Mouse (Mus musculus): ENCODE results near the gene Dynlrb1. TPM values are rescaled to one million over a fixed set of nuclear protein-coding genes. Genes with fewer than 3 reads are reported as not detected.

Dynlrb1 gene
- polyA plus RNA-seq (2015; fragmentation: Nextera tagmentation; extraction: Ambion mirVana), result 621 and 677 TPM in 2 replicates

DNA sequence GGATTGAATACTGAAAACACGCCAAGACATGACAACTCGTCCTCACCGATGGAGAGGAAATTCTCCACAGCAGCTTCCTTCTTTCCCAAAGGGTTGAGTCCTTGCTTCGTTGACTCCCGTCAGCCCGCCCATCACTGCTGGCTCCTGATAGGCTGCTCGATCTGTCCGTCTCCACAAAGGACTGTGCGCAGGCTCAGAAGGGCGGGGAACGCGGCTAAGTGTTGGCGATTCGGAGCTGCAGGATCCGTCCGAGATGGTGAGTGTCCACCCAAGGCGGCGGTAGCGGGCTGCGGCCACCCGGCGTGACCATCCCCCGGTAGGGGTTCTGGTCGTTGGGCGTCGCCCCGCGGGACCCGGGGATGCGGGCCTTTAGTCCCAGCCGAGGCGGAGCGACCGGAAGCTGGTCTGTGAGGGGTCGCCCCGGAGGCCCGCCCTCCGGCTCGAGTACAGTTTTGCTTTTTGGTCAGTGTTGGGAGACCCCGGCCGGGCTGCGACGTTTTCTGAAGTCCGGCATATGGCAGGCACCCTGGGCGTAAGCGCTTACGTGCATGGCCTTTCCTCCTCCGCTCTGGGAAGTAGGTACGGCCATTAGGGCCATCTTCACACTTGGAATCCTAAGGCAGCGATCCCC lies at the start of gene Dynlrb1:
Gene Dynlrb1 (plus strand): TSS at position 172 of the 631 bp plus-strand sequence.
- H3K4me3 ChIP-seq (replicated peaks; ENCODE audit: low read length), result peak within 1 kb of the TSS; percentile 71
- ATAC-seq, result peak; percentile 100
- H3K36me3 ChIP-seq (ENCODE audit: control insufficient read depth, insufficient read depth), result no peaks in the 10 kb centered on the region
- WGBS, result under 1% methylated on average over 50 of the region's 50 CpGs
- H3K4me1 ChIP-seq (replicated peaks; ENCODE audit: control insufficient read depth, insufficient read depth, low read length), result peaks cover 24% of the 10 kb centered on the region
- peak within 1 kb of the TSS; percentile 89 for H3K9ac ChIP-seq (replicated peaks; ENCODE audit: low read depth, low read length)
- no peaks in the 10 kb centered on the region for H3K9me3 ChIP-seq (ENCODE audit: control insufficient read depth, low read length)
- peak within 1 kb of the TSS; percentile 92 for H3K4me2 ChIP-seq (ENCODE audit: low read length)
- no peaks in the 10 kb centered on the region for H3K27me3 ChIP-seq (replicated peaks; ENCODE audit: control insufficient read depth, insufficient read depth, low read length)
- H3K27ac ChIP-seq (ENCODE audit: low read length), result peak within 1 kb of the TSS; percentile 94

DNA sequence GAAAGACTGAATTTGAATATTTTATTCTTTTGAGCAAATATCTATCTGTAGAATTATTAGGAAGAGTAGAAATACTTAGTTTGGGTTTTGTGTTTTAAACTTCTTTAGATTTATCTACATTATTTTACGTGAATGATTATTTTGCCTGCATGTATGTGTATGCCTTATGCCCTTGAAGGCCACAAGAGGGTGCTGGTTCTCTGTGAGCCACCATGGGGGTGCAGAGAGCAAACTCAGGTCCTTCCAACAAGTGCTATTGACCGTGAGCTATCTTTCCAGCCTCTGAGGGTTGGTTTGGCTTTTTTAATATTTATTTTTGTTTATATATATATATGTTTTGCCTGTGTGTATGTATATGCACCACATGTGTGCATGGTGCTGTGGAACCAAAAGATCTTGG lies 28.9 kb upstream of the Dynlrb1 start:
- Histone ChIP-seq H3K9ac (replicated peaks; ENCODE audit: low read depth, low read length) (no peak overlapping the region), H3K4me3 (replicated peaks; ENCODE audit: low read length) (no peak overlapping the region)

DNA sequence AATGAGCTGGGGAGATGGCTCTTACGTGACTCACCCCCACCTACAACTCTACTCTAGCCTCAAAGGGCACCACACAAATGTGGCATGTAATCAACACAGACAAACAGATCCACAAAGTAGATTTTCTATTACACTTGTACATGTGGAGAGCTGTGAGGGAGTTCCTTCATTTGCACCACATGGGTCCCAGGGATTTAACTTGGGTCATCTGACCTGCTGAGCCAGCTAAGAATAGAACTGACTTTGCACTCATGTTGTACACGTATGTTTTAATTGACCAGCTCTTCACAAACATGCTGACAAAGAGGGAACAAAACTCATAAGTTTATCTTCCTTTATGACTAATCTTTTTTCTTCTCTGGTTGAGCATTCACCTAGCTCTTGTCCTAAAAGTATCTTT lies 13.2 kb upstream of the Dynlrb1 start:
- no peak for ATAC-seq
- 86% methylated on average over 2 of the region's 2 CpGs for WGBS
- Histone ChIP-seq H3K4me3 (replicated peaks; ENCODE audit: low read length) (no peak overlapping the region), H3K4me1 (replicated peaks; ENCODE audit: control insufficient read depth, insufficient read depth, low read length) (no peaks in the 10 kb centered on the region), H3K27ac (ENCODE audit: low read length) (no peak overlapping the region), H3K9ac (replicated peaks; ENCODE audit: low read depth, low read length) (no peak overlapping the region), H3K9me3 (ENCODE audit: control insufficient read depth, low read length) (no peaks in the 10 kb centered on the region), H3K4me2 (ENCODE audit: low read length) (no peak overlapping the region), H3K36me3 (ENCODE audit: control insufficient read depth, insufficient read depth) (peaks cover 41% of the 10 kb centered on the region), H3K27me3 (replicated peaks; ENCODE audit: control insufficient read depth, insufficient read depth, low read length) (no peaks in the 10 kb centered on the region)

More for the DNA sequence above, 28.9 kb upstream of the Dynlrb1 start:
- WGBS, result 71% methylated on average over 2 of the region's 2 CpGs
- no peak for ATAC-seq
- Histone ChIP-seq H3K27me3 (replicated peaks; ENCODE audit: control insufficient read depth, insufficient read depth, low read length) (no peaks in the 10 kb centered on the region), H3K9me3 (ENCODE audit: control insufficient read depth, low read length) (no peaks in the 10 kb centered on the region), H3K27ac (ENCODE audit: low read length) (no peak overlapping the region), H3K4me1 (replicated peaks; ENCODE audit: control insufficient read depth, insufficient read depth, low read length) (no peaks in the 10 kb centered on the region), H3K36me3 (ENCODE audit: control insufficient read depth, insufficient read depth) (peaks cover 20% of the 10 kb centered on the region), H3K4me2 (ENCODE audit: low read length) (no peak overlapping the region)

DNA sequence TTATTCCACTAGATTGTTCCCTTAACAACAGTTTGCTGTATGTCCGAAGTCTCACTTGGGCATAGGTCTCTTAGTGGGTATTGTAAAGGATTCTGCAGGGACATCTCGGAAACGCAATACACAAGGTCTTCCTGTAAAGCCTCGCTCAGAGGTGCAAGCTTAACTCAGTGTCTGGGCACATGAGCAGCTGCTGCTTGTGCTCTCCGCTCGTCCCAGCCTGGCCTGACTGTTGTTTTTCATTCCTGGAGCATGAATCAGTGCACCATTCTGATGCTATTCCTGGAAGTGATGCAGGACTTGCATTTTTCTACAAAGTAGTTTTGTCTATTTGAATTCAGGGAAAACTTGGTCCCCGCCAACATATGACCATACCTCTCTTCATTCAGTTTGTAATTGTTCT lies 11.6 kb upstream of the Dynlrb1 start:
- Histone ChIP-seq H3K4me2 (ENCODE audit: low read length) (no peak overlapping the region), H3K36me3 (ENCODE audit: control insufficient read depth, insufficient read depth) (peaks cover 31% of the 10 kb centered on the region), H3K4me3 (replicated peaks; ENCODE audit: low read length) (no peak overlapping the region), H3K9ac (replicated peaks; ENCODE audit: low read depth, low read length) (no peak overlapping the region), H3K27me3 (replicated peaks; ENCODE audit: control insufficient read depth, insufficient read depth, low read length) (no peaks in the 10 kb centered on the region), H3K27ac (ENCODE audit: low read length) (no peak overlapping the region), H3K4me1 (replicated peaks; ENCODE audit: control insufficient read depth, insufficient read depth, low read length) (no peaks in the 10 kb centered on the region), H3K9me3 (ENCODE audit: control insufficient read depth, low read length) (no peaks in the 10 kb centered on the region)
- 95% methylated on average over 7 of the region's 7 CpGs for WGBS
- ATAC-seq, result no peak

DNA sequence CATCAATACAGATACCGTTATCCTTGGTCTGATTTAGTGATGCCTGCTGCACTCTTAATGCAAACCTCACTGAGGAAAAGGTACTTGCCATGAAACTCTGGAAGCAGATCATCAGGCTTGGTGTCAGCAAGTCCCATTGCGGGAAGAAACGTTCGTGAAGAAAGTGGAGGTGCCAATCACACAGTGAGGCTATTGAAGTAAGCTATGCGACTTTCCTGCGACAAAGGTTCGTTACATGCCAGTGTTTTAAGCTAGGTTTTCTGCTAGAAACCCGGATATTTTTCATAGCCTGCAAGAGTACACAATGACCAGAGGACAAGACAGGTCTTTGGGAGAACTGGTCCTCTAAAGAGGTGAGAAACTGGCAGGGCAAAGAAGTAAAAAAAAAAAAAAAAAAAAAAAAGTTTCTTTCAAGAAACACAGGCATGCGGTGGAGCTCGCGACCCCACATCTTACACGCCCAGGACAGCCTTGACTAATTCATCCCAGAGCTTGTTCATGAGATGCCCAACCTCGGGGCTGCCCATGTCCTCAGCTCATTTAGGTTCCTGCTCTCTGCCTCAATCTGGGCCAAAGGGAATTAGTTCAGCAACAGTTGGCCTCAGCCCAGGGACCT lies 479 bp upstream of the Dynlrb1 start:
- WGBS, result 2% methylated on average over 13 of the region's 13 CpGs
- ATAC-seq, result peak; percentile 90
- H3K9me3 ChIP-seq (ENCODE audit: control insufficient read depth, low read length), result no peaks in the 10 kb centered on the region
- H3K4me2 ChIP-seq (ENCODE audit: low read length), result peak overlapping the region; percentile 82
- peak overlapping the region; percentile 71 for H3K4me3 ChIP-seq (replicated peaks; ENCODE audit: low read length)
- no peaks in the 10 kb centered on the region for H3K36me3 ChIP-seq (ENCODE audit: control insufficient read depth, insufficient read depth)
- peaks cover 24% of the 10 kb centered on the region for H3K4me1 ChIP-seq (replicated peaks; ENCODE audit: control insufficient read depth, insufficient read depth, low read length)
- H3K27ac ChIP-seq (ENCODE audit: low read length), result peak overlapping the region; percentile 94
- H3K27me3 ChIP-seq (replicated peaks; ENCODE audit: control insufficient read depth, insufficient read depth, low read length), result no peaks in the 10 kb centered on the region
- peak overlapping the region; percentile 72 for H3K9ac ChIP-seq (replicated peaks; ENCODE audit: low read depth, low read length)

DNA sequence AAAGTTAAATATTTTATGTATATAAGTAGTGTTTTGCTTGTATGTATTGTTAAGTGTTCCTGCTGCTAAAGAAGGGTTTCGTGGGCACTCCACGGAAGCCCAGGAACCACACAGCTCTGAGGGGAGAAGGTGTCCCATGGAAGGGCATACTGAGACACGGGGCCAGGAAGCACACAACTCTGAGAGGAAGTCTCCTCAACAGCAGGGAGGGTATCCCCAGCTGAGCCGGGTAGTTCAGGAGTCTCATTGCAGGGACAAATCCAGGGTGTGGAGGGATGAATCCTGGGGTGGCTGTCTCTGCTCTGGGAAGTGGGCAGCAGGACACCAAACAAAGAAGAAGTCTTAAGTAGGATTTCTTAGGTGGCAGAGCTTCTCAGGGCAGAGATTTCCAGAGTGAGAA lies 943 bp downstream of the Dynlrb1 start:
- H3K27ac ChIP-seq (ENCODE audit: low read length), result no peak overlapping the region
- H3K4me3 ChIP-seq (replicated peaks; ENCODE audit: low read length), result peak overlapping the region; percentile 71
- no peaks in the 10 kb centered on the region for H3K36me3 ChIP-seq (ENCODE audit: control insufficient read depth, insufficient read depth)
- H3K4me1 ChIP-seq (replicated peaks; ENCODE audit: control insufficient read depth, insufficient read depth, low read length), result peaks cover 24% of the 10 kb centered on the region
- peak overlapping the region; percentile 89 for H3K9ac ChIP-seq (replicated peaks; ENCODE audit: low read depth, low read length)
- 15% methylated on average over 4 of the region's 4 CpGs for WGBS
- H3K9me3 ChIP-seq (ENCODE audit: control insufficient read depth, low read length), result no peaks in the 10 kb centered on the region
- ATAC-seq, result no peak
- H3K27me3 ChIP-seq (replicated peaks; ENCODE audit: control insufficient read depth, insufficient read depth, low read length), result no peaks in the 10 kb centered on the region
- peak overlapping the region; percentile 92 for H3K4me2 ChIP-seq (ENCODE audit: low read length)

DNA sequence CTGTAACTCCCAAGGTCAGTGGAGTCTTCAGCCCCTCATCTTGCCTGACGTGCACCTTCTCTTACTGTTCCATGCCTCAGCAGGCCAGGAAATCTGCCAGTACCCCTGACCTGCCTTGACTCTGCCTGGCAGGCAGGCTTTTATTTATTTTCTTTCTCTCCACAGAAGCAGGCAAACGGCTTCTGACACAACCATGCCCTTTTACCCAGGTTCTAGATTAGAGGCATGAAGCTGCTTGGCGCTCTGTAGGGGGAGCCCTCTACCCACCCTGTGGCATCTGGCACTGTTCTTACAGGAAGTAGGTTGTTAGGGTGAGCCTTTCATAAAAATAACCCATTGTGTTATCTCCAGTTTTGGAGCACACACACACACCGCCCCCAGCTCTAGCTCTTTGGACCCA lies 4.6 kb downstream of the Dynlrb1 start:
- no peak overlapping the region for H3K27ac ChIP-seq (ENCODE audit: low read length)
- H3K9me3 ChIP-seq (ENCODE audit: control insufficient read depth, low read length), result no peaks in the 10 kb centered on the region
- H3K27me3 ChIP-seq (replicated peaks; ENCODE audit: control insufficient read depth, insufficient read depth, low read length), result no peaks in the 10 kb centered on the region
- H3K36me3 ChIP-seq (ENCODE audit: control insufficient read depth, insufficient read depth), result peaks cover 16% of the 10 kb centered on the region; the same call in 1 of the 2 replicates
- H3K4me2 ChIP-seq (ENCODE audit: low read length), result no peak overlapping the region
- H3K4me3 ChIP-seq (replicated peaks; ENCODE audit: low read length), result no peak overlapping the region
- peaks cover 21% of the 10 kb centered on the region for H3K4me1 ChIP-seq (replicated peaks; ENCODE audit: control insufficient read depth, insufficient read depth, low read length)
- no peak overlapping the region for H3K9ac ChIP-seq (replicated peaks; ENCODE audit: low read depth, low read length)
- 86% methylated on average over 4 of the region's 4 CpGs for WGBS
- no peak for ATAC-seq

DNA sequence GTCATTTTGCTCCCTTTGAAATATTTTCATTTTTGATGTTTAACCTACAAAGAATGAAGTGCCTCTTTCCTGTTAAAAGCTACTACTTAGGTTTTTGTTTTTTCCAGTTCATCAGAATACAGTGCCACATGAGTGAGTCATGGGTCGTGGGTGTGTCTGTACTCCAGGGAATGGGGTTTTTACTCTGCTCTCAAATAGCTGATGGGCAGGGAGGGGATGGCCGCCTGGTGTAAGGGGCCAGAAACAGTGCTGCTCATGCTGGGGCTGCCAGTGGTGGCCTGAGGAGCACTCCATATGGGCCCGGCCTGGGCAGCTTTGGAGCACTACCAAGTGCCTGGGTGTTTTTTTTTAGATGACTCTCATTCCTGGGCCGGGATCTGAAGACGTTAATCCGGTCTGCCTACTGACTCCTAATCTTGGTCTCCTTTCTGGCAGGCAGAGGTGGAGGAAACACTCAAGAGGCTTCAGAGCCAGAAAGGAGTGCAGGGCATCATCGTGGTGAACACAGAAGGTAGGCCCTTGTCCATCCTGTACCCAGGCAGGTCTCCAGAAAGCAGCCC lies 6.0 kb downstream of the Dynlrb1 start:
- H3K9ac ChIP-seq (replicated peaks; ENCODE audit: low read depth, low read length), result no peak overlapping the region
- H3K27me3 ChIP-seq (replicated peaks; ENCODE audit: control insufficient read depth, insufficient read depth, low read length), result no peaks in the 10 kb centered on the region
- no peak overlapping the region for H3K27ac ChIP-seq (ENCODE audit: low read length)
- no peak for ATAC-seq
- H3K36me3 ChIP-seq (ENCODE audit: control insufficient read depth, insufficient read depth), result peaks cover 22% of the 10 kb centered on the region
- H3K9me3 ChIP-seq (ENCODE audit: control insufficient read depth, low read length), result no peaks in the 10 kb centered on the region
- H3K4me2 ChIP-seq (ENCODE audit: low read length), result no peak overlapping the region
- H3K4me1 ChIP-seq (replicated peaks; ENCODE audit: control insufficient read depth, insufficient read depth, low read length), result peaks cover 17% of the 10 kb centered on the region
- no peak overlapping the region for H3K4me3 ChIP-seq (replicated peaks; ENCODE audit: low read length)
- WGBS, result 90% methylated on average over 7 of the region's 7 CpGs

DNA sequence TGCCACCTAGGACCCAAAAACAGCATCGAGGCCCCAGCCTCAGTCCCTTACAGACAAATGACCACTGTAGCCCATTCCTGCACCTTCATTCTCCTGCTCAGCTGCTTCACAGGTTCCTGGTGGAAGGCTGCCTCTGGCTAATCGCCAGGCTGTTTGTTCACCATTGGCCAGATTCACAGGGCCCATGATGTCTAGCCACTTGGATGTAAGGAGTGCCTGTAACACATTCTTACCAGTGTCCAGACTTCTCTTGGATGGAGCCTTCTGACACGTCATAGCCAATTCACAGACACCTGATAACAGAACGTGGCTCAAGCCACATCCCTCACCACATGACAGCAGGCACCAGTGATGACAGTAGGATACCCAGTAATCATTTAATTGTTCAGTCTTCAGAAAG lies 9.9 kb downstream of the Dynlrb1 start:
- Histone ChIP-seq H3K27ac (ENCODE audit: low read length) (no peak overlapping the region), H3K4me3 (replicated peaks; ENCODE audit: low read length) (no peak overlapping the region), H3K9ac (replicated peaks; ENCODE audit: low read depth, low read length) (no peak overlapping the region), H3K4me1 (replicated peaks; ENCODE audit: control insufficient read depth, insufficient read depth, low read length) (no peaks in the 10 kb centered on the region), H3K4me2 (ENCODE audit: low read length) (no peak overlapping the region), H3K27me3 (replicated peaks; ENCODE audit: control insufficient read depth, insufficient read depth, low read length) (no peaks in the 10 kb centered on the region), H3K36me3 (ENCODE audit: control insufficient read depth, insufficient read depth) (peaks cover 59% of the 10 kb centered on the region), H3K9me3 (ENCODE audit: control insufficient read depth, low read length) (no peaks in the 10 kb centered on the region)
- no peak for ATAC-seq
- WGBS, result 94% methylated on average over 4 of the region's 4 CpGs

All from forebrain, embryonic 16.5 days (tissue).